Mouse (Mus musculus) heart, postnatal 25 days (tissue): Measurements from ENCODE around the gene Gimap8. TPM values are rescaled to one million over a fixed set of nuclear protein-coding genes. Genes with fewer than 3 reads are reported as not detected.
A peak's percentile ranks its signal among the peaks of the same experiment; 100 is the strongest.
"Not testable (repeated sequence)": the region's sequence is repeated elsewhere in the genome, so short reads cannot be mapped to it uniquely, and the experiment has no call there.

Experiments
- DNase-seq: peaks from one replicate; pipeline ENCODE4 v3.0.0; 2022; ENCODE audit warnings: low spot score
- intact Hi-C: fragments of 180-260 bp; cut with DNase I; formaldehyde crosslinking; loops from one replicate; pipeline ENCODE4 v1.15.1; 2025
- total RNA-seq, 2 experiments: library from RNA; stranded (reverse); gene quantifications; 2 replicates each; pipeline ENCODE4 v1.2.3; 2021

The Gimap8 gene
- 1 to 10 TPM; 7.8 to 8.0 TPM for total RNA-seq

DNA sequence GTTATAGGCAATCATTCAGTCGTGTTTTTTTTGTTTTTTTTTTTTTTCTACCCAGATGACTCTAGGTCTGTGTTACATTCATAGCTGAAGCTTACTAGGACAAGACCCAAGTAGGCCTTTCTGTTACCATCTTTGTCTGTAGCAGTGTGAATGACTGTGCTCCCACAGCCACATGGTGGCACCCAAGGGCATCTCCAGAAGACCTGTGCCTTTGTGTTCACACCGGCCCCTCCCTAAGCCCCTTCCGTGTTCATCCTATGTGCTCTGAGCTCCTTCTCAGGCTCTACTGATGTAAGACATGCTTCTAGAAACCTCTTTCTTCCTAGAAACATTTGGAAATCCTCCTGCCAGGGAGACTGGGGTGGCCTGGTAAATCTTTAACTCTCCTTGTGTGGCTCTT lies at the start of gene Gimap8:
Gene Gimap8, plus strand, starts transcription at position 240 of the 400 bp plus-strand sequence.
- peak; percentile 53 for DNase-seq
- intact Hi-C loops: loop anchor here (2.0 to 5.0 kb wide), 4 partner anchors 38 to 100 kb away; partner anchors contain the start of genes Gimap4 and Gimap5

DNA sequence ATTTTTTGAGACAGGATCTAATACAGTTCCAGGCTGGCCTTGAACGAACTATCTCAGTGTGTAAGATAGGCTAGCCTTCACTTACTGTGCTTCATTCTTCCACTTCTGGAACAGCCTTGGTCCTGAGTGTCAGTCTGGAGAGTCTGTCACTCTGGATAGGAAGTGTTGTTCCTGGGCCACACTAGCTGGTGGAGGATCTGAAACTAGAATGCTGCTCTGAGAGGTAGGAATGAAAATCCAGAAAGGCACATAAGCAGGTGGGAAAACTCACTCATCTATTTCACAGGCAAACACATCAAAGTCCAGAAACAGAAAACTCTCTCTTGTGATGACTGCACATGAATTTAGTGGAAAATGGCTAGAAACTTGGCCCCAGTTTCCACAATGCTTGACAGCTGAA lies 46.4 kb upstream of the Gimap8 start:
- intact Hi-C loops: no loop called here
- no peak for DNase-seq

DNA sequence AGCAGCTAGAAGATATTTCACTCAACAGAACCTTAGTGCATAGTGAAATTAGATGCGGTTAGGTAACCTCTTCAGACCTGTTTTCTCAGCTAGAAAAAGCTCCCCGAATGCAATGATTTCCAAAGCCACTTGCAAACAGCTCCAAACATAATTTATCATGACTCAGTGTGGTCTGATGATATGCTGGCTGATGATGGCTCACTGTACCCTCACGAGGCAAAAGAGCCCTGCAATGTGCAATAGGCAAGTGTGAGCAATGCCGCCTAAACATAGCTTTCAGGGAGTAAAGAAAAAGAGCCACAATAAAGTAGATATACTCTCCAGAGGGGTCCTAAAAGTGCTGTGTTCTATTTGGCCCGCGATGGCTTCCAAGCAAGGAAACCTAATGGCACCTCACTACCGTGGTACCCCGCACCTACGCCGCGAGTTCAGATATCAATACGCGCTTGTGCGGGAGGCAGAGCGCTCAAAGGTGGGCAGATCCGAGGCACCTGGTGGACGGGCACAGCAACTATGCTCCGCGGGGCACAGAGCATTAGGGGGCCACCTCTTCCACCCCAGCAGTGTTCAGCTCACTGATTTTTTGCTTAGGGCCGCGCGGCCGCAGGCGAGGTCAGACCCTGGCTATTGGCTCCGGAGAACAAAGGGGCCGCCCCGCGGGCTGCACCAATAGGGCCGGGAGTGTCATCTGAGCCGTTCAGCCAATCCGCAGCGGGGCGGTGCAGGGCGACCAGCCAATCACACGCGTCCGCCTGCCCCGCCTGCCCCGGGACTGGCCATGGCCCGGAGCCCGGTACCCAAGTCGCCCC lies 45.6 kb upstream of the Gimap8 start, which contains the start of gene Zfp775:
Gene Zfp775, plus strand, starts transcription at position 793 of the 809 bp plus-strand sequence.
- intact Hi-C loops: no loop called here

DNA sequence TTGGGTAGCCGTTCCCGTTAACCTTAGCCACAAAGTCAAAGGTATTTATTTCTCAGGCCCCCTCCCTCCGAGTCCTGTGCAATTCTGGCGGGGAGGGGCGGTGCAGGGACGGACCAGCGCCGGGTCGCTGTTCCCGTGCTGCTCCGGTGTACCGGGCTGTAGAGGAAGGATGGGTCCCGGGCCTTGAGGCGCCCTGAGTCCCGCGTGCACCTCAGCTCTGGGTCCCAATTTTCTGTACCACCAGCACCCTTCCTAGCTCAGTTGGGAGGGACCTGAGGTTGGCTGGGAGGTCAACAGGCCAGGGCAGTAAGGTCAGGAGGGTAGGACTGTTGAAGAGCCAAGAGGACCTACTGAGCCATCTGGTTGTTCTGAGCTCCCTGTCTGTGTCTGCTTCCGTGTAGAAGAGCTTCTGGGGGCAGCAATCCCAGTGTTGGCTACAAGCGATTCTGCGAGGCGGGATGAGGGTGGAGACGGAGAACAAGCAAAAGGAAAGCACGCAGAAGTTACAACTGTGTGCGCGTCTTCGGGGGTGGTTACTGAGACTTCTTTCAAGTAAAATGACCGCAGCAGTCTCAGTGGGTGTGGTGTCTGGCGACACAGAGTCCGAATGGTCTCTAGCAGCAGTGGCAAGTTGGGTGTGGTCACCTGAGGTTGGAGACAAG lies 44.8 kb upstream of the Gimap8 start:
- intact Hi-C loops: no loop called here
- peak; percentile 27 for DNase-seq

More for the DNA sequence above, 45.6 kb upstream of the Gimap8 start, which contains the start of gene Zfp775:
- DNase-seq: peak; percentile 95

DNA sequence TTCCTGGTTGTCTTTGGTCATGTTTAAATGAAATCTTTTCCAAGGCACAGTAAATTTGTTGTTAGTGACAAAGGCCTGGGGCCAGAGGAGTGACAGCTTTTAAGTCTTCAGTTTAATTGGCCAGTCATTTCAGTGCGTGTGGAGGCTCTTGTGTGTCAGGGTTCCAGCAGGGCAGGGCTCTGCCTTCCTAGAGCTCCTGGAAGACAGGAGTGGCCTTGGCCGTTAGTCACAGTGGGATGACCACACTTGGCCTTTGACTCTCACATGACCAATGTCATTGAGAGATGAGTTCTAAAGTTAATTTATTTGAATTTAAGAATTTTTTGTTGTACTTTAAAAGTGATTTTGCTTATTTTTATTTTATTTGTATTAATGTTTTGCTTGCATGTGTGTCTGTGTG lies 38.9 kb upstream of the Gimap8 start:
- DNase-seq: no peak
- intact Hi-C loops: no loop called here

DNA sequence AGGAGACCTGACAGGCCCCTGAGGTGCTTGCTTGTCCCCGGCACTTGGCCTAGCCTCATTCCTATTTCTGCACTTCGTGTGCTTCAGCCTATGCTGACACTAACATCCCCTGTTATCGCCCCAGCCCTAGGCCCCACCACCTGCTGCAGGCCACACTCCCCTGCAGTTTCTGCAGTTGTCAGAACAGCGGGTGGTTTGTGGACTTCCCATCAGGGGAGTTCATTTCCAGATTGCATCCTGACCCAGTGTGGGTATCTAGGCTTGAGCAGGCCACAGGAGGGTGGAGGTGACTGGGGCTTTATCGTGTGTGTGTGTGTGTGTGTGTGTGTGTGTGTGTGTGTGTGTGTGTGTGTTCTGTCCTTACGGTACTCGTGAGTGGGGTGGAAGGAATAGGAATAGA lies 37.5 kb upstream of the Gimap8 start:
- intact Hi-C loops: no loop called here
- no peak for DNase-seq

DNA sequence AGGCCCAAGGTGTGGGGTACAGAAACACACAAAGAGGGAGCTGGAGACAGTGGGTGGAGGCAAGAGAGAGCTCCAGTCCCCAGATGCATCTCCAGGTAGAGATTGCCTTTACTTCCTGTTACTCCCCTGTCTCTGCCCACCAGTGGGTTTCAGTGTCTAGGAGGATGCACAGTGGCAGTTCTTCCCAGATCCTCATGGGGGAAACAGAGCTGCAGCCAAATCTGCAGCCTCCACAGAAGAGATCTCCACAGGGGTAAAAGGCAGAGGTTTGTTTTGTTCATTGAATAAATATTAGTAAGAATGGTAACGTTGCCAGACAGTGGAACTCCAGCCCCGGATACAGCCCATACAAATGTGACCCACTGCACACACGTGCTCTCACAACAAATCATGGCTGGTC lies 36.4 kb upstream of the Gimap8 start:
- DNase-seq: no peak
- intact Hi-C loops: no loop called here

DNA sequence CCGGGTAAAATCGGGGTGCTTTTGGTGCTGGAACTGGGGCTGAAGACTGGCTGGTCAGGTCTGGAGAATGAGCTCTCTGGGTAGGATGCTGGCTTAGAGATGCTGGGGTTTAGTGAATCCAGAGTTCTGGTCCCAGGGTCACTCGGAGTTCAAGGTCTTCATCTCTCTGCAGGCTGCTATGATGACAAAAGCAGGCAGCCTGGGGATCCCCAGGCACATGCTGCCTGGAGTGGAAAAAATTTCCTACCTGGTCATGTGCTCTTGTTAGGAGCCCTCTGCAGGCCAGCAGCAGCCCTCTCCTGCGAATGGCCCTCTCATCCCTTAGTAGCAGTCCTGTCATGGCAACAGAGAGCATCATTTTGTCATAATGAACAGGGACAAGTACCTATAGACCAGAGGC lies 33.6 kb upstream of the Gimap8 start:
- intact Hi-C loops: no loop called here

DNA sequence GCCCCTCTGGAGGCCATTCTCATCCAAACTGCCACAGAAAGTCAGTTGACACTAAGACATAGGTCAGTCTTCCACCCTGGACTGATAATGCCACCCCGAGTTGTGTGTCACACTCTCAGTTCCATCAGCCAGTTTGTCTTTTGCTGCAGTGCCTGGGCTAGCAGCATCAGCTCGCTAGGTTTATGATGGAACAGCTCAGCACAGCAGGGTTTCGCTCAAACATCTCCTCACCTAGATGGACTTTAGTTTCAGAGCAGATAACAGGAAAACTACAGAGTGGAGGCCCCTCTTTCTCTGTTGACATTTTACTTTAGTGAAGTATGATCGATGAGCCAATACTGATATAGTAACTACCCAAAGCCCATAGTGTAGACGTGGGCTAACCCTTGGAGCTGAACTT lies 32.3 kb upstream of the Gimap8 start:
- no peak for DNase-seq
- intact Hi-C loops: no loop called here

More for the DNA sequence above, 33.6 kb upstream of the Gimap8 start:
- DNase-seq: no peak

DNA sequence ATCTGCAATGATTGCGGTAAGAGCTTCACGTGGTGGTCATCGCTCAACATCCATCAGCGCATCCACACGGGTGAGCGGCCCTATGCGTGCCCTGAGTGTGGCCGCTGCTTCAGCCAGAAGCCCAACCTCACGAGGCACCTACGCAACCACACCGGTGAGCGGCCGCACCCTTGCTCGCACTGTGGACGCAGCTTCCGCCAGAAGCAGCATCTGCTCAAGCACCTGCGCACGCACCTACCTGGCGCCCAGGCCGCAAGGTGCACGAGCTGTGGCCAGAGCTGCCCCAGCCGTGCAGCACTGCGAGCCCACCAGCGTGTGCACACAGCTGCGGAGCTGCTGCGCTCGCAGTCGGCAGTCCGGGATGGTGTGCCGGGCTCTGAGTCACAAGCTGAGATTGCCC lies 27.0 kb upstream of the Gimap8 start:
- intact Hi-C loops: no loop called here

DNA sequence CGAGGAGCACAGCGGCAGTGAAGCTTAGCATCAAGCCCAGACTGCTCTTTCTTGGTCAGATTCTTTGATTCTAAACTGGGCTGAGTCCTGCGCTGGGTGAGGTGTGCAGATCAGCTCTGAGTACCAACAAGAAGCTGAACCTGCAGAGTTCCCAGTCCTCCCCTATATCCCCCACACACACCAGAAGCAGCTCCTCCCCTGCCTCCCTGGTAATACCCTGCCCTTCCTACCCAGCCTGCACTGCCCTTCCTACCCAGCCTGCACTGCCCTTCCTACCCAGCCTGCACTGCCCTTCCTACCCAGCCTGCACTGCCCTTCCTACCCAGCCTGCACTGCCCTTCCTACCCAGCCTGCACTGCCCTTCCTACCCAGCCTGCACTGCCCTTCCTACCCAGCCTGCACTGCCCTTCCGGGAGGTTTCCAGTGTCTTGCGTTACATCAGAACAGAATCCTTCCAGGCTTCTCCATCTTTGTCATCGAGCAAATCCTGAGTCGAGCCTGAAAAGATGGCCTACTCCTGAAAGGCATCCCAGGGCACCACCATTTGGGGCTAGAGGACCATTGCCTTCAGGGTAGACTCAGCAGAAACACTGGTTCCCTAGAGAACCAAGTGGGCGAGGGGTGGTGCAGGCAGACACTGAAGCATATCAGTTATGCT lies 24.7 kb upstream of the Gimap8 start:
- DNase-seq, intact Hi-C loops: not testable (repeated sequence)

More for the DNA sequence above, 27.0 kb upstream of the Gimap8 start:
- DNase-seq: no peak

DNA sequence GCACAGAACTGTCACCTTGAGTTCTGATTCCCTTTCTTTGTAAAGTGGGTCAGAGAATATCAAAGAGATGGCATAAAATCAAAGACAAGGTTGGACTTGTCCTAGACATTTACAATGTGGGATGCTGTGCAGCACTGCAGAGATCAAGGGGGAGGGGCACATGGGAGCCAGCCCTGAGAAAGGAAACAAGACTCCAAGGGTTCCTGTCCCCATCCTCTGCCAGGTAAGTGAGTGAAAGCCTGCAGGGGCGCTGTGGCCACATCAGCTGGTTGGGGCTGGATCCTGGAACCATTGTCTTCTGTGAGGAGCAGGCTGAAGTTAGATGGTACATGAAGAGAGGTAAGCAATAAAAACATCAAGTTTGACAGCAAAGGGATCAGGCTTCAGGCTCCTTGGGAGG lies 23.6 kb upstream of the Gimap8 start:
- no peak for DNase-seq
- intact Hi-C loops: no loop called here

DNA sequence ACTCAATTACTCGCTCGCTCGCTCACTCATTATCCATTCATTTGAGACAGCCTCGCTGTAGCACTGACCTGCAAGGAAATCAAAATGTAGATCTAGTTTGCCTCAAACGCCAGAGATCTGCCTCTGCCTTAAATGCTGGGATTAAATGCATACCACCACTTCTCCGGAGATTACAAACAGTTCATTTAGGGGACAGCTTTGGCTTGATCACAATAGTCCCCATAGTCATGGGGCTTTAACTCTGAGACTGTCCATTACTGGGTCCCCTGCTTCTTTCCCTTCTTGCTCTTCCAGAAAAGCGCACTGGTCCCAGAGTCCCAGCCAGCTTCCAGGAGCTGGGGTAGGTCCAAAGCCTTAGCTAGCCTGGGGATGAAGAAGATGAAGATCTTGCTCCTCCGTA lies 20.6 kb upstream of the Gimap8 start, which contains the start of gene AI854703:
Gene AI854703, plus strand, starts transcription at position 301 of the 400 bp plus-strand sequence.
- DNase-seq: no peak

DNA sequence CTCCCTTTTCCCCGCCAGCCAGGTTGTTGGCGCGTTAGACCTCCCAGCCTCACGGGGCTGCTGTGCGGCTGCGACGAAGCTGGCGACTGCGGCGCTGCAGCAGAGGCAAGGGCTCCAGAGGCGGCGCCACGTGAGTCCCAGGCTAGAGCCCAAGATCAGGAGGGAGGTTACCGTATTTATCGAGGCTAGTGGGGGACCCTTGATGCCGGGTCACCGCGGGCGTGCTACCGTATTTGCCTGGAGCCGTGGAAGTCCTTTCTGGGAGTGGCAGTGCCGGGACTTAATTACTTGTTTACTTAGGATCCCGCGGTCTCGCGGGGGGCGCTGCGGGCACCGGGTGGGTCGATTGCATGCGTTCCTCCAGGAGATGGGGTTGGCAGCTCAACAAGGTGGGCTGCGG lies 20.1 kb upstream of the Gimap8 start:
- peak; percentile 21 for DNase-seq
- intact Hi-C loops: no loop called here

More for the DNA sequence above, 20.6 kb upstream of the Gimap8 start, which contains the start of gene AI854703:
- intact Hi-C loops: no loop called here

DNA sequence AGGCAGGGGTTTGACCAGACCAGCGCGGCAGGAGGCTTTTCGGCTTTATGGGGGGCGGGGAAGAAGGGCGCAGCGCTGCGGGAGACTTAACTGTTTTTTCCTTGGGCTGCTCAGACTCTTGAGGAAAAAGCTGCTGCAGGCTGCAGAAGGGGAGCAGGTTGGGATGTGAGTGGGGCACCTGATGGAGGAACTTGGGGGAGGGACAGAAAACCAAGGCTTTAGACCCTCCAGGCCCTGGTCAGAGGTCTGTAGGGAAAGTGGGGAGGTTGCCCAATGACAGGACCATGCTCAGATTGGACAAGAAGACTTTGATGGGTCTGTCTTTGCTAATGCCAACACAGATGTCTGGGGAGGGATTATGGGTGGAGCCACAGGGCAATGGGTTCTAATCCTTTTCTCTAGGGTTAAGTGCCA lies 19.5 kb upstream of the Gimap8 start:
- DNase-seq: no peak
- intact Hi-C loops: no loop called here

DNA sequence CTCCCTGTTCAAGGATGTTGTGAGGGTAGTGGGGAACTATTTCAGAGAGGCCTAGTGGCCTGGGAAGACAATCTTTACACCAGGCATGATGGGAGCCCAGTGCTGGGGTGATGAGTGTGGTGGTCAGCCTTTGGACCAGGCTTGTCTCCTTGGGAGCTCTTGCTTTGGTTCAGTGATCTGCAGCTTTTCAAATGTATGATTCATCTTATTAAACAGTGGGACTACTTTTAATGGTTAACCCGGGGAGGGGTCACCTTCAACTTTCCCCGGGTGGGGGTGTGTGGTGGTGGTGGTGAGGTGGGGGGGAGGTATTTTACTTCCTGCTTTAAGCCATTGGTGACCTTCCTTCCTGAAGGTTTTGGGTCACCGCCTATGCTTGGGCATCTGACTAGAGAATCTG lies 18.7 kb upstream of the Gimap8 start:
- no peak for DNase-seq

DNA sequence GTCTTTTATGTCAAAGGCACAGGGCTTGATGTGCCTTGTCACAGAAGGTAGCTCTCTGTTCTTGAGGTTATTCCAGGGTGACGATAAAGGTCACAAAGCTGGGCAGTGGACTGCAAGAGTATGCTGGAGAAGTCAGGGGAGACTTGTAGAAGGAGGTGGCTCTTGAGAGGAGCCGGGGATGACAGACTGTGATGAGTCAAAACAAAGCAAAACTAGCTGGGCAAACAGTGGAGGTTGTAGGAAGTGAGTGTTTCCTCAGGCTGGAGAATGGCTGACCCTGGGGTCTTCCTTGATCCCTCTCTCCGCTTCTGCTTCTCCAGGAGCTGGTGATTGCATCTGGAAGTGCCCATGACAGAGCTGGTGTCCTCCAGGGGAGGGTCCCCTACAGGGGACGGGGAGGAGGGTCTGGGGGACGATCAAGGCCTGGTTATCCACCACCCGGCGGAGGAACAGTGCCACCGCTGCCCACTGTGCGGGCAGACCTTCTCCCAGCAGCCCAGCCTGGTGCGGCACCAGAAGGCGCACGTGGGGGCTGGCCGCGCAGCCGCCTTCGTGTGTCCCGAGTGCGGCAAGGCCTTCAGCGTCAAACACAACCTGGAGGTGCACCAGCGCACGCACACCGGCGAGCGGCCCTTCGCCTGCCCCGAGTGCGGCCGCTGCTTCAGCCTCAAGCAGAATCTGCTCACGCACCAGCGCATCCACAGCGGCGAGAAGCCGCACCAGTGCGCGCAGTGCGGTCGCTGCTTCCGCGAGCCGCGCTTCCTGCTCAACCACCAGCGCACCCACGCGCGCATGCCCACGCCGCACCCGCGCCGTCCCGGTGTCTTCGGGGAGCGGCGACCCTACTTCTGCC lies 18.0 kb upstream of the Gimap8 start:
- DNase-seq: no peak
- intact Hi-C loops: no loop called here

More for the DNA sequence above, 18.7 kb upstream of the Gimap8 start:
- intact Hi-C loops: no loop called here

DNA sequence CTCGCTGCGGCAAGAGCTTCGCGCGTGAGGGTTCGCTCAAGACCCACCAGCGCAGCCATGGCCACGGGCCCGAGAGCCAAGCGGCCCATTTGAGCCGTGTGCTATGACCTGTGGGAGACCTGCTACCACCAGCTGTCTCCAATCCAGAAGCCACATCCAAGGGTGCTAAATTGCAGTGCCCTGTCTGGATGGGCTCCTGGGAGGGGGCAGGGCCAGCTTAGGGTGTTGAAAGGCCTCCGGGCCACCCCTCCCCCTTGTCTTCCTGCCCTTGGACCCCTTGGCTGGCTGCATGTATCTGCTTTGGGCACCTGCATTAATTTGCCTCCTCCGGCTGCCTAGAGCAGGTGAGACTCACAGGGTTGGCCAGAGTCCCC lies 17.4 kb upstream of the Gimap8 start:
- DNase-seq: no peak
- intact Hi-C loops: no loop called here

DNA sequence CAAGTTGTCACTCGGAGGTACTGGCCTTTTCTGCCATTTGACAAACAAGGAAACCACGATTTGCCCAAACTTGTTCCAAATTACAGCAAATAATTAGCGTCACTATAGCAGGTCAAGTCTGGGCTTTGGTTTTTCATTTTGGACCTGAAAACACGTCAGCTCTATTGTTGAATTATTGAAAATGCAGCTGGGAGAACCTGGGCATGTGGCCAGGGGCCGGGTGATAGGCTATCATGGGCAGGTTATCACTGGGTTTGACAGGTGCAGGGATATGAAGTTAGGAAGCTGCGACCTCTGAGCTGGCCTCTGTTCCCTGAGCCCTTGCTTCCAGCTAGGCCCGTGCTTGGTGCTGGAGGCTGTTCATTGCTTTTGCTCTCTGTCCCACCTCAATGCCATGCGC lies 16.2 kb upstream of the Gimap8 start:
- no peak for DNase-seq
- intact Hi-C loops: no loop called here

DNA sequence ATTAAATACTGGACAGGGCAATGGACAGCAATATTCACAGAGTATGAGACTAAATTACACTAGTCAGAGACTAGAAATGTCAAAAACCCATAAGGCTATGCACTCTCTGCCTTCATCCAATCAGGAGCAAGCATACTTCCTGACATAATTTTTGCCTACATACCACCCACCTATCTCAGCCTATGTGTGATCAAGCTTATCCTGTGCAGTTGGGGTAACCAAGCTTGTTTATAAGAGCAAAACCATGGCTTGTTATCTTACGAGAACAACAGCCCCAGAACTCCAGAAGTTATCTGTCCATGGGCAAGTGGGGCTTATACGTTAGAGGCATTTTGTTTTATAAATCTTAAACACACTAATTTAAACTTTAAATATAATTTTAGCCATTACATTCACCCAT lies 11.9 kb upstream of the Gimap8 start:
- intact Hi-C loops: no loop called here

More for the DNA sequence above, 11.9 kb upstream of the Gimap8 start:
- DNase-seq: no peak
